Mouse (Mus musculus): Measurements from ENCODE around the gene 1700056E22Rik. TPM values are rescaled to one million over a fixed set of nuclear protein-coding genes. Genes with fewer than 3 reads are reported as not detected.
A peak's percentile ranks its signal among the peaks of the same experiment; 100 is the strongest.

1700056E22Rik gene
- polyA plus RNA-seq, 1 experiment = 77.0 TPM

GRCm38 (mm10) chr1:184040906-184041305 lies 6.8 kb upstream of the 1700056E22Rik start:
- Histone ChIP-seq H3K4me3 (ENCODE audit: control insufficient read depth, low read depth, low read length) (no peak overlapping the region), H3K27ac (ENCODE audit: control insufficient read depth, insufficient read depth, low read depth, low read length) (no peak overlapping the region; the same call in 1 of the 2 replicates), H3K36me3 (ENCODE audit: control insufficient read depth, insufficient read depth, low read length) (no peaks in the 10 kb centered on the region), H3K4me1 (ENCODE audit: control insufficient read depth, insufficient read depth, low read length) (peaks cover 2% of the 10 kb centered on the region; the same call in 1 of the 2 replicates), H3K27me3 (ENCODE audit: control insufficient read depth, insufficient read depth, low read length) (no peaks in the 10 kb centered on the region)
- no peak for TF ChIP-seq CTCF (IDR thresholded peaks at IDR 0.05; ENCODE audit: control insufficient read depth, insufficient read depth, insufficient replicate concordance, low read depth, low read length)
- TF ChIP-seq POLR2A (IDR thresholded peaks at IDR 0.05; ENCODE audit: control insufficient read depth, low read depth, low read length) = no peak

- TF ChIP-seq CTCF (IDR thresholded peaks at IDR 0.05; ENCODE audit: control insufficient read depth, insufficient read depth, insufficient replicate concordance, low read depth, low read length) (no peak), POLR2A (IDR thresholded peaks at IDR 0.05; ENCODE audit: control insufficient read depth, low read depth, low read length) (no peak)
- Histone ChIP-seq H3K36me3 (ENCODE audit: control insufficient read depth, insufficient read depth, low read length) (no peaks in the 10 kb centered on the region), H3K27me3 (ENCODE audit: control insufficient read depth, insufficient read depth, low read length) (no peaks in the 10 kb centered on the region), H3K4me1 (ENCODE audit: control insufficient read depth, insufficient read depth, low read length) (peaks cover 2% of the 10 kb centered on the region; the same call in 1 of the 2 replicates), H3K4me3 (ENCODE audit: control insufficient read depth, low read depth, low read length) (peak overlapping the region; percentile 55), H3K27ac (ENCODE audit: control insufficient read depth, insufficient read depth, low read depth, low read length) (no peak overlapping the region)
These were observed 6.1 kb upstream of the 1700056E22Rik start for GRCm38 (mm10) chr1:184040181-184040580.

GRCm38 (mm10) chr1:184039301-184039700 lies 5.2 kb upstream of the 1700056E22Rik start:
- Histone ChIP-seq H3K4me3 (ENCODE audit: control insufficient read depth, low read depth, low read length) (peak overlapping the region; percentile 70), H3K27ac (ENCODE audit: control insufficient read depth, insufficient read depth, low read depth, low read length) (no peak overlapping the region), H3K27me3 (ENCODE audit: control insufficient read depth, insufficient read depth, low read length) (no peaks in the 10 kb centered on the region), H3K4me1 (ENCODE audit: control insufficient read depth, insufficient read depth, low read length) (peaks cover 5% of the 10 kb centered on the region), H3K36me3 (ENCODE audit: control insufficient read depth, insufficient read depth, low read length) (no peaks in the 10 kb centered on the region)
- TF ChIP-seq POLR2A (IDR thresholded peaks at IDR 0.05; ENCODE audit: control insufficient read depth, low read depth, low read length) (no peak), CTCF (IDR thresholded peaks at IDR 0.05; ENCODE audit: control insufficient read depth, insufficient read depth, insufficient replicate concordance, low read depth, low read length) (no peak)

- Histone ChIP-seq H3K27me3 (ENCODE audit: control insufficient read depth, insufficient read depth, low read length) (no peaks in the 10 kb centered on the region), H3K27ac (ENCODE audit: control insufficient read depth, insufficient read depth, low read depth, low read length) (no peak overlapping the region), H3K36me3 (ENCODE audit: control insufficient read depth, insufficient read depth, low read length) (no peaks in the 10 kb centered on the region), H3K4me1 (ENCODE audit: control insufficient read depth, insufficient read depth, low read length) (peaks cover 8% of the 10 kb centered on the region), H3K4me3 (ENCODE audit: control insufficient read depth, low read depth, low read length) (peak overlapping the region; percentile 45; the same call in 1 of the 2 replicates)
- no peak for TF ChIP-seq CTCF (IDR thresholded peaks at IDR 0.05; ENCODE audit: control insufficient read depth, insufficient read depth, insufficient replicate concordance, low read depth, low read length)
- TF ChIP-seq POLR2A (IDR thresholded peaks at IDR 0.05; ENCODE audit: control insufficient read depth, low read depth, low read length) = no peak
These were observed 3.7 kb upstream of the 1700056E22Rik start for GRCm38 (mm10) chr1:184037802-184038201.

- TF ChIP-seq CTCF (IDR thresholded peaks at IDR 0.05; ENCODE audit: control insufficient read depth, insufficient read depth, insufficient replicate concordance, low read depth, low read length) = no peak
- TF ChIP-seq POLR2A (IDR thresholded peaks at IDR 0.05; ENCODE audit: control insufficient read depth, low read depth, low read length) = no peak
- no peak overlapping the region for H3K27ac ChIP-seq (ENCODE audit: control insufficient read depth, insufficient read depth, low read depth, low read length)
- H3K36me3 ChIP-seq (ENCODE audit: control insufficient read depth, insufficient read depth, low read length) = no peaks in the 10 kb centered on the region
- H3K27me3 ChIP-seq (ENCODE audit: control insufficient read depth, insufficient read depth, low read length) = no peaks in the 10 kb centered on the region
- peaks cover 9% of the 10 kb centered on the region for H3K4me1 ChIP-seq (ENCODE audit: control insufficient read depth, insufficient read depth, low read length)
- H3K4me3 ChIP-seq (ENCODE audit: control insufficient read depth, low read depth, low read length) = peak overlapping the region; percentile 86
These were observed 1.3 kb upstream of the 1700056E22Rik start for GRCm38 (mm10) chr1:184035346-184035903.

GRCm38 (mm10) chr1:184034741-184035181 lies 660 bp upstream of the 1700056E22Rik start:
- Histone ChIP-seq H3K36me3 (ENCODE audit: control insufficient read depth, insufficient read depth, low read length) (no peaks in the 10 kb centered on the region), H3K4me3 (ENCODE audit: control insufficient read depth, low read depth, low read length) (peak overlapping the region; percentile 91), H3K27me3 (ENCODE audit: control insufficient read depth, insufficient read depth, low read length) (no peaks in the 10 kb centered on the region), H3K4me1 (ENCODE audit: control insufficient read depth, insufficient read depth, low read length) (peaks cover 9% of the 10 kb centered on the region), H3K27ac (ENCODE audit: control insufficient read depth, insufficient read depth, low read depth, low read length) (no peak overlapping the region; the same call in 1 of the 2 replicates)
- TF ChIP-seq POLR2A (IDR thresholded peaks at IDR 0.05; ENCODE audit: control insufficient read depth, low read depth, low read length) (no peak), CTCF (IDR thresholded peaks at IDR 0.05; ENCODE audit: control insufficient read depth, insufficient read depth, insufficient replicate concordance, low read depth, low read length) (no peak)

GRCm38 (mm10) chr1:184033390-184034010 lies 601 bp downstream of the 1700056E22Rik start:
- no peaks in the 10 kb centered on the region for H3K36me3 ChIP-seq (ENCODE audit: control insufficient read depth, insufficient read depth, low read length)
- peak overlapping the region; percentile 91 for H3K4me3 ChIP-seq (ENCODE audit: control insufficient read depth, low read depth, low read length)
- H3K27me3 ChIP-seq (ENCODE audit: control insufficient read depth, insufficient read depth, low read length) = no peaks in the 10 kb centered on the region
- H3K4me1 ChIP-seq (ENCODE audit: control insufficient read depth, insufficient read depth, low read length) = peaks cover 9% of the 10 kb centered on the region
- TF ChIP-seq CTCF (IDR thresholded peaks at IDR 0.05; ENCODE audit: control insufficient read depth, insufficient read depth, insufficient replicate concordance, low read depth, low read length) = 0 out of 2 replicates have a peak, but pooled peaks have one; percentile 2
- peak; percentile 35; the same call in 1 of the 2 replicates for TF ChIP-seq POLR2A (IDR thresholded peaks at IDR 0.05; ENCODE audit: control insufficient read depth, low read depth, low read length)
- peak overlapping the region; percentile 78 for H3K27ac ChIP-seq (ENCODE audit: control insufficient read depth, insufficient read depth, low read depth, low read length)

Data from testis, adult 2 months (tissue).